Mouse (Mus musculus) ES-E14 (cell line): ENCODE data around the gene Ripk1. TPM values are rescaled to one million over a fixed set of nuclear protein-coding genes. Genes with fewer than 3 reads are reported as not detected.

Source experiments
- DNase-seq: peaks from one replicate; pipeline ENCODE4 v3.0.0-alpha.2; 2013; ENCODE audit warnings: low read depth, low spot score
- H3K27ac ChIP-seq: 2 replicates; pipeline ENCODE4 v1.5.1; 2012; ENCODE audit warnings: low read depth, mild to moderate bottlenecking, low read length, moderate library complexity, mixed read lengths; ENCODE audit not compliant: poor library complexity, insufficient read depth, severe bottlenecking
- H3K36me3 ChIP-seq: 2 replicates; pipeline ENCODE4 v1.6.1; 2012; ENCODE audit warnings: mild to moderate bottlenecking, low read length, moderate library complexity, mixed read lengths; ENCODE audit not compliant: control insufficient read depth, poor library complexity, insufficient read depth, severe bottlenecking
- H3K4me1 ChIP-seq, 2 experiments: fragments of 150-350 bp in 1 of 2; sonication (generic) in 1 of 2; 2 replicates each; pipeline ENCODE4 v1.6.1; 2012; ENCODE audit warnings: low read length in 2 of 2, mild to moderate bottlenecking in 1 of 2, mixed read lengths in 1 of 2; ENCODE audit not compliant: control insufficient read depth in 2 of 2, insufficient read depth in 2 of 2, poor library complexity in 1 of 2
- H3K4me3 ChIP-seq, 2 experiments: fragments of 150-350 bp in 1 of 2; sonication (generic) in 1 of 2; 2 replicates each; pipeline ENCODE4 v1.5.1; 2012; ENCODE audit warnings: low read length in 2 of 2, low read depth in 1 of 2, mild to moderate bottlenecking in 1 of 2, mixed read lengths in 1 of 2; ENCODE audit not compliant: insufficient read depth in 1 of 2, poor library complexity in 1 of 2, severe bottlenecking in 1 of 2
- H3K9ac ChIP-seq: 2 replicates; pipeline ENCODE4 v1.6.1; 2012; ENCODE audit warnings: low read depth, mild to moderate bottlenecking, low read length, mixed read lengths; ENCODE audit not compliant: poor library complexity, insufficient read depth, severe bottlenecking
- H3K9me3 ChIP-seq: fragments of 150-350 bp; sonication (generic); 2 replicates; pipeline ENCODE4 v1.6.1; 2012; ENCODE audit warnings: low read depth, mild to moderate bottlenecking, low read length; ENCODE audit not compliant: control insufficient read depth, insufficient read depth
- CHD2 ChIP-seq: IDR thresholded peaks from 2 replicates; pipeline ENCODE4 v1.6.1; 2014; ENCODE audit warnings: mild to moderate bottlenecking, low read depth, low read length, inconsistent platforms
- HCFC1 ChIP-seq: IDR thresholded peaks from 2 replicates; pipeline ENCODE4 v1.6.1; 2012; ENCODE audit warnings: low read length, inconsistent platforms, borderline replicate concordance; ENCODE audit not compliant: insufficient read depth
- MAFK ChIP-seq: IDR thresholded peaks from 2 replicates; pipeline ENCODE4 v1.6.1; 2014; ENCODE audit warnings: mild to moderate bottlenecking, low read depth, low read length, inconsistent platforms; ENCODE audit not compliant: insufficient read depth
- ZC3H11A ChIP-seq: IDR thresholded peaks from 2 replicates; pipeline ENCODE4 v1.6.1; 2012; ENCODE audit warnings: low read depth, mild to moderate bottlenecking, inconsistent platforms, low read length, borderline replicate concordance
- ZNF384 ChIP-seq: IDR thresholded peaks from 2 replicates; pipeline ENCODE4 v1.6.1; 2012; ENCODE audit warnings: low read depth, low read length, inconsistent platforms
- in situ Hi-C, 2 experiments: fragments of 600-800 bp; cut with MboI; formaldehyde crosslinking; loops; one replicate each; pipeline ENCODE4 v1.15.1; 2025; ENCODE audit warnings: low sequenced_read_pairs in 2 of 2, inconsistent platforms in 1 of 2; ENCODE audit not compliant: unreplicated experiment in 2 of 2
- total RNA-seq: library from RNA; depleted of rRNA; stranded (reverse); fragments of 300-350 nt; gene quantifications from 2 replicates; pipeline ENCODE4 v1.2.3, GENCODE M21; 2012

The Ripk1 gene
- total RNA-seq, 1 experiment, result 10.0 TPM

- Histone ChIP-seq H3K9me3 (no peaks in the 10 kb centered on the region), H3K36me3 (no peaks in the 10 kb centered on the region), H3K9ac (peak within 1 kb of the TSS; percentile 75), H3K27ac (peak within 1 kb of the TSS; percentile 80), H3K4me3 (peak within 1 kb of the TSS; percentile 77 to 86), H3K4me1 (peaks cover 0 to 12% of the 10 kb centered on the region in 2 experiments; a peak in 1 of 4 replicates)
- TF ChIP-seq CHD2 (0 out of 2 replicates have a peak, but pooled peaks have one; percentile 25), HCFC1 (peak; percentile 67; the same call in 1 of the 2 replicates), ZNF384 (peak; percentile 80; the same call in 1 of the 2 replicates), MAFK (no peak), ZC3H11A (no peak)
- DNase-seq, result peak; percentile 74
- in situ Hi-C loops, result no loop called here
Measured at GRCm38 (mm10) chr13:33964206-33965046, 37.7 kb upstream of the Ripk1 start, which contains the start of gene Nqo2. Gene Nqo2, plus strand, starts transcription at chr13:33964687.

- Histone ChIP-seq H3K9ac (peak overlapping the region; percentile 75), H3K36me3 (no peaks in the 10 kb centered on the region), H3K27ac (peak overlapping the region; percentile 80; the same call in 1 of the 2 replicates), H3K9me3 (no peaks in the 10 kb centered on the region), H3K4me3 (peak overlapping the region; percentile 77 to 86), H3K4me1 (peaks cover 0 to 12% of the 10 kb centered on the region in 2 experiments; a peak in 1 of 4 replicates)
- no peak for DNase-seq
- no peak for TF ChIP-seq ZNF384
- 0 out of 2 replicates have a peak, but pooled peaks have one; percentile 5 for TF ChIP-seq CHD2
- in situ Hi-C loops, result no loop called here
Measured at GRCm38 (mm10) chr13:33965056-33966024, 36.8 kb upstream of the Ripk1 start.

- H3K4me3 ChIP-seq, result peak overlapping the region in 1 of 2 experiments; percentile 77; a peak in 1 of 4 replicates
- no peak for DNase-seq
- H3K9me3 ChIP-seq, result no peaks in the 10 kb centered on the region
- no peak overlapping the region for H3K27ac ChIP-seq
- peaks cover 0 to 14% of the 10 kb centered on the region in 2 experiments; a peak in 1 of 4 replicates for H3K4me1 ChIP-seq
- TF ChIP-seq ZC3H11A (no peak), HCFC1 (no peak), ZNF384 (no peak), CHD2 (no peak), MAFK (no peak)
- H3K36me3 ChIP-seq, result no peaks in the 10 kb centered on the region
- in situ Hi-C loops, result no loop called here
- H3K9ac ChIP-seq, result peak overlapping the region; percentile 18; the same call in 1 of the 2 replicates
Measured at GRCm38 (mm10) chr13:33966025-33966412, 36.1 kb upstream of the Ripk1 start.

- in situ Hi-C loops, result no loop called here
- Histone ChIP-seq H3K36me3 (no peaks in the 10 kb centered on the region), H3K27ac (no peak overlapping the region), H3K4me1 (peaks cover 0 to 14% of the 10 kb centered on the region in 2 experiments; a peak in 1 of 4 replicates), H3K9me3 (no peaks in the 10 kb centered on the region), H3K9ac (no peak overlapping the region), H3K4me3 (no peak overlapping the region)
- DNase-seq, result no peak
- TF ChIP-seq MAFK (no peak), CHD2 (no peak), ZC3H11A (no peak), HCFC1 (no peak), ZNF384 (no peak)
Measured at GRCm38 (mm10) chr13:33966574-33966973, 35.6 kb upstream of the Ripk1 start.
